Mouse (Mus musculus) frontal cortex, postnatal 10 days (tissue): Measurements from ENCODE around the gene Calml3.
"Not testable (repeated sequence)": the region's sequence is repeated elsewhere in the genome, so short reads cannot be mapped to it uniquely, and the experiment has no call there.

Source experiments
- DNase-seq, 2 experiments: peaks; one replicate each; pipeline ENCODE4 v3.0.0; 2022; ENCODE audit warnings: low spot score in 2 of 2, mixed read lengths in 1 of 2

The Calml3 gene

GRCm38 (mm10) chr13:3804186-3804585 is at the start of gene Calml3:
Calml3 (minus strand) TSS chr13:3804316.
- no peak for DNase-seq

- DNase-seq, result no peak
These were observed 46.2 kb upstream of the Calml3 start for GRCm38 (mm10) chr13:3850330-3850729.

- DNase-seq, result not testable (repeated sequence)
These were observed 36.5 kb upstream of the Calml3 start for GRCm38 (mm10) chr13:3840662-3841061.

GRCm38 (mm10) chr13:3837312-3837807 is 33.2 kb upstream of the Calml3 start, which contains the start of gene Calm4:
Calm4 (plus strand) TSS chr13:3837757.
- DNase-seq, result not testable (repeated sequence)

- not testable (repeated sequence) for DNase-seq
These were observed 29.5 kb upstream of the Calml3 start for GRCm38 (mm10) chr13:3833644-3834043.

- no peak for DNase-seq
These were observed 28.3 kb upstream of the Calml3 start for GRCm38 (mm10) chr13:3832450-3832849.

- no peak for DNase-seq
These were observed 27.9 kb upstream of the Calml3 start for GRCm38 (mm10) chr13:3831994-3832393.

- DNase-seq, result no peak
These were observed 27.4 kb upstream of the Calml3 start for GRCm38 (mm10) chr13:3831546-3831945.

- DNase-seq, result no peak
These were observed 21.6 kb upstream of the Calml3 start for GRCm38 (mm10) chr13:3825726-3826125.

GRCm38 (mm10) chr13:3822105-3822504 is 18.0 kb upstream of the Calml3 start:
- no peak for DNase-seq

GRCm38 (mm10) chr13:3818740-3819076 is 14.6 kb upstream of the Calml3 start:
- DNase-seq, result no peak

- DNase-seq, result no peak
These were observed 14.1 kb upstream of the Calml3 start for GRCm38 (mm10) chr13:3818012-3818739.

- no peak for DNase-seq
These were observed 3.2 kb upstream of the Calml3 start for GRCm38 (mm10) chr13:3807131-3807827.

- no peak for DNase-seq
These were observed 1.5 kb upstream of the Calml3 start for GRCm38 (mm10) chr13:3805638-3806037.

- DNase-seq, result no peak
These were observed 1.0 kb upstream of the Calml3 start for GRCm38 (mm10) chr13:3805132-3805531.

GRCm38 (mm10) chr13:3799386-3799785 is 4.7 kb downstream of the Calml3 start:
- DNase-seq, result no peak

GRCm38 (mm10) chr13:3798751-3799150 is 5.4 kb downstream of the Calml3 start:
- DNase-seq, result no peak

GRCm38 (mm10) chr13:3796649-3797048 is 7.5 kb downstream of the Calml3 start:
- DNase-seq, result no peak

GRCm38 (mm10) chr13:3789531-3789930 is 14.6 kb downstream of the Calml3 start:
- DNase-seq, result no peak

GRCm38 (mm10) chr13:3788588-3788987 is 15.5 kb downstream of the Calml3 start:
- DNase-seq, result no peak

GRCm38 (mm10) chr13:3787644-3788043 is 16.5 kb downstream of the Calml3 start:
- DNase-seq, result no peak

GRCm38 (mm10) chr13:3787102-3787501 is 17.0 kb downstream of the Calml3 start:
- DNase-seq, result no peak

- no peak for DNase-seq
These were observed 20.5 kb downstream of the Calml3 start for GRCm38 (mm10) chr13:3783621-3784020.
